Mouse (Mus musculus) heart, adult 2 months (tissue): ENCODE measurements at regions not wholly inside any gene's neighbourhood (a gene's known extent, or its start where the extent isn't known, plus 50 kb on each side); places are given as distances from the start of the nearest gene placed in this dataset.

Experiments used
- DNase-seq, 2 experiments: peaks; one replicate each; pipeline ENCODE4 v3.0.0; 2021
- H3K27ac ChIP-seq: fragments of 200-600 bp; 2 replicates; pipeline ENCODE4 v1.8.1; 2022
- H3K27me3 ChIP-seq: fragments of 200-500 bp; 2 replicates; pipeline ENCODE4 v1.6.1; 2012; ENCODE audit warnings: mild to moderate bottlenecking, low read length, inconsistent platforms, mixed read lengths; ENCODE audit not compliant: control insufficient read depth, insufficient read depth
- H3K36me3 ChIP-seq: fragments of 200-500 bp; 2 replicates; pipeline ENCODE4 v1.6.1; 2012; ENCODE audit warnings: low read length, inconsistent platforms; ENCODE audit not compliant: control insufficient read depth, insufficient read depth
- H3K4me1 ChIP-seq: fragments of 200-500 bp; 2 replicates; pipeline ENCODE4 v1.6.1; 2011; ENCODE audit warnings: low read length; ENCODE audit not compliant: control insufficient read depth, insufficient read depth
- H3K4me3 ChIP-seq: fragments of 200-600 bp; 2 replicates; pipeline ENCODE4 v1.8.1; 2022
- H3K79me2 ChIP-seq: fragments of 200-500 bp; replicated peaks from 2 replicates; pipeline ENCODE4 v1.6.1; 2012; ENCODE audit warnings: mild to moderate bottlenecking, inconsistent platforms, low read length, moderate library complexity, mixed read lengths; ENCODE audit not compliant: control insufficient read depth, insufficient read depth
- H3K9ac ChIP-seq: fragments of 200-500 bp; 2 replicates; pipeline ENCODE4 v1.6.1; 2012; ENCODE audit warnings: low read depth, mild to moderate bottlenecking, control low read depth, inconsistent platforms, low read length, mixed read lengths
- CTCF ChIP-seq: fragments of 200-600 bp; IDR thresholded peaks from 2 replicates; pipeline ENCODE4 v1.8.1; 2022; ENCODE audit warnings: antibody characterized with exemption, mild to moderate bottlenecking, moderate library complexity
- EP300 ChIP-seq: fragments of 200-500 bp; IDR thresholded peaks from 2 replicates; pipeline ENCODE4 v1.6.1; 2011; ENCODE audit warnings: low read depth, low read length, control low read depth; ENCODE audit not compliant: insufficient read depth
- POLR2A ChIP-seq: fragments of 200-500 bp; IDR thresholded peaks from 2 replicates; pipeline ENCODE4 v1.6.1; 2011; ENCODE audit warnings: mild to moderate bottlenecking, low read depth, low read length, control low read depth; ENCODE audit not compliant: insufficient read depth
- WGBS: fragments of 180-500 bp; shearing (Covaris S2); methylation state at CpG from one replicate; pipeline ENCODE4 v1.1.7; 2018; 5-methylcytosine and 5-hydroxymethylcytosine counted together
- intact Hi-C: fragments of 180-260 bp; cut with DNase I; formaldehyde crosslinking; loops from one replicate; pipeline ENCODE4 v1.15.1; 2025

- 91% methylated on average over 3 of the region's 3 CpGs for WGBS
- no peaks in the 10 kb centered on the region for H3K27me3 ChIP-seq
- H3K36me3 ChIP-seq: no peaks in the 10 kb centered on the region
- no peaks in the 10 kb centered on the region for H3K79me2 ChIP-seq
- intact Hi-C loops: loop anchor here (10.0 kb wide), 1 partner anchor 225 kb away; no protein-coding TSS in a partner anchor
- H3K4me3 ChIP-seq: no peak overlapping the region
- H3K27ac ChIP-seq: no peak overlapping the region
- no peak overlapping the region for H3K9ac ChIP-seq
- no peaks in the 10 kb centered on the region for H3K4me1 ChIP-seq
- DNase-seq: no peak
- no peak for TF ChIP-seq EP300
- TF ChIP-seq CTCF: no peak
- no peak for TF ChIP-seq POLR2A
Observed at GRCm38 (mm10) chr6:51029953-51030352, 375.7 kb upstream of the Npvf start.

DNA sequence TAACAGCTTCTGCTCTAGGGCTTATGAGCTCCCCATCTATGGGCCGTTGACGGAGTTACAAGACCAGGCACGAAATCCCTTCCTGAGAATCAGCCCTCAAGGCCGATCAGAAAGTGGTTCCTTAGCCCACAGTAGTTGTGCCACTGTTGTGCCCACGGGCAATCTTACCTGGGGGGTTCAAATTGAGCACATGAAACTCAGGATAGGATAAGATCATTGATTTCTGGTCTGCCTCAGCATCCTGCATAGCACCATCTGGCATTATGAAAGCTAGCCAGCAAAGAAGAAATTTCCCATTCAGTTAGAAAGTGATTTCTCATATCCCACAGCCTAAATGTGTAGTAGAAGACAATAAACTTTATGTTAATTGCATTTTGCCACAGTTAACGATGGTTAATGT is 379.6 kb upstream of the Npvf start:
- no peak for DNase-seq
- Histone ChIP-seq H3K36me3 (no peaks in the 10 kb centered on the region), H3K27ac (no peak overlapping the region), H3K27me3 (no peaks in the 10 kb centered on the region), H3K79me2 (no peaks in the 10 kb centered on the region), H3K9ac (no peak overlapping the region), H3K4me1 (peaks cover 2% of the 10 kb centered on the region; the same call in 1 of the 2 replicates), H3K4me3 (no peak overlapping the region)
- TF ChIP-seq EP300 (no peak), POLR2A (no peak), CTCF (no peak)
- intact Hi-C loops: loop anchor here (10.0 kb wide), 1 partner anchor 229 kb away; no protein-coding TSS in a partner anchor
- 87% methylated on average over 6 of the region's 6 CpGs for WGBS

DNA sequence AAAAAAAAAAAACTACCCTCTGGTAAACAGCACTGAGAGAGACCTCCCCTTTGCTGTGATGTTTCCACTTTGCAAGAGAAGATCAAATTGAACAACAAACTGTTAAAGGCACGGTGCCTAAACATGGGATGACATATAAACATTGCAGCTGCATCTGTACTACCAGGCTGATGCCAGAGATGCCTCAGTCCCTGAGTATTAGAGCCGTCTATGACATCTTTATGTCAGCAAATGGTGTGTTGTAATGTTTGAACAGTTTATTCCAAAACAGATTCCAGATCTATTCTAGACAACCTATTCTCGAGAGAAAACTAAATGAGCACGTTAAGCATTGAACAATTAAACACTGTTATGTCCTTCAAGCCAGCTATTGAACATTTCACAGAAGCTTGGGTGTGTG is 381.8 kb upstream of the Npvf start:
- DNase-seq: no peak
- intact Hi-C loops: loop anchor here (1.0 to 10.0 kb wide), 5 partner anchors 57 to 231 kb away; no protein-coding TSS in a partner anchor
- 38% methylated on average over 4 of the region's 4 CpGs for WGBS

DNA sequence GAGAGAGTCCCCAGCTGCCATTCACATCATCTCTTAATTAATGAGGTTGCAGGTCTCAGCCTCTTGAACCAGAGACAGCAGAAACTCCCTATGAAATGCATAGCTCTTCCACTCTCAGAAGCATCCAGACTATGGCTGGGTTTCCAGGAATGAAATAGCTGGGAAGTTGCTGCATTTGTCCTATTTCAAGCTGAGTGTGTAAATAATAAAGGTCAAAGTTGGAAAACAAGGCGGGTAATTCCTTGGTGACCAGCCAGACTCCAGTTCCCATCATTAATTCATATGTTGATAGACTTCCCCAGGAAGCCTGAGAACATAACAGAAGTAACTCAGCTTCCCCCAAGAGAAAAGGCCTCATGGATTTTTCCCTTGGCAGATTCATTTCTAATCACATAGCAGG is 382.3 kb upstream of the Npvf start:
- intact Hi-C loops: loop anchor here (1.0 to 10.0 kb wide), 5 partner anchors 57 to 232 kb away; no protein-coding TSS in a partner anchor
- no peaks in the 10 kb centered on the region for H3K36me3 ChIP-seq
- DNase-seq: peak in 1 of 2 experiments; percentile 44
- 33% methylated on average over 1 of the region's 1 CpGs for WGBS
- H3K4me3 ChIP-seq: no peak overlapping the region
- H3K4me1 ChIP-seq: peaks cover 2% of the 10 kb centered on the region; the same call in 1 of the 2 replicates
- H3K9ac ChIP-seq: no peak overlapping the region
- peak overlapping the region; percentile 64 for H3K27ac ChIP-seq
- TF ChIP-seq POLR2A: no peak
- TF ChIP-seq CTCF: no peak
- TF ChIP-seq EP300: no peak
- H3K79me2 ChIP-seq: no peaks in the 10 kb centered on the region
- no peaks in the 10 kb centered on the region for H3K27me3 ChIP-seq

More for the DNA sequence above, 381.8 kb upstream of the Npvf start:
- Histone ChIP-seq H3K4me1 (peaks cover 2% of the 10 kb centered on the region; the same call in 1 of the 2 replicates), H3K4me3 (no peak overlapping the region), H3K27me3 (no peaks in the 10 kb centered on the region), H3K79me2 (no peaks in the 10 kb centered on the region), H3K27ac (peak overlapping the region; percentile 33; the same call in 1 of the 2 replicates), H3K9ac (no peak overlapping the region), H3K36me3 (no peaks in the 10 kb centered on the region)
- TF ChIP-seq EP300 (no peak), CTCF (no peak), POLR2A (no peak)

DNA sequence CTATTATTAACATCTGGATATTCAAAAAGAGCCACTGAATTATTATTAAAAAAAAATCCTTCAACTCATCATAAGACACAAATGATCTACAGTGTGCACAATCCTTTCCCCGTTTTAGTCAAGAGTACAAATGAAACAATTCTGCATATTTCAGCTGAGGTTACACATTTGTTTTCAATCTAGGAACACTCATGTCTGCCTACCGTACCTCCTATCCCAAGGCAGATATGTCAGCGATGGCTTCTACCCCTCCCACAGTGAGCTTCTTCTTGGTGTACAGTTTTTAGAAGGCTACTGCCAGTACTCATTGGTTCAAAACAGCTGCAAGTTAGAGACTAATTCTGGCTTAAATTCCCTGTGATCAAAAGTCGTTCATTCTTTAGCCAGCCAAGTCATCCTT is 382.7 kb upstream of the Npvf start:
- intact Hi-C loops: loop anchor here (1.0 to 10.0 kb wide), 5 partner anchors 58 to 232 kb away; no protein-coding TSS in a partner anchor
- no peaks in the 10 kb centered on the region; the same call in 1 of the 2 replicates for H3K27me3 ChIP-seq
- DNase-seq: no peak
- H3K4me1 ChIP-seq: peaks cover 2% of the 10 kb centered on the region; the same call in 1 of the 2 replicates
- 34% methylated on average over 4 of the region's 4 CpGs for WGBS
- no peaks in the 10 kb centered on the region for H3K79me2 ChIP-seq
- H3K4me3 ChIP-seq: no peak overlapping the region
- TF ChIP-seq CTCF (no peak), POLR2A (no peak), EP300 (no peak)
- H3K9ac ChIP-seq: no peak overlapping the region
- peak overlapping the region; percentile 64 for H3K27ac ChIP-seq
- no peaks in the 10 kb centered on the region for H3K36me3 ChIP-seq

DNA sequence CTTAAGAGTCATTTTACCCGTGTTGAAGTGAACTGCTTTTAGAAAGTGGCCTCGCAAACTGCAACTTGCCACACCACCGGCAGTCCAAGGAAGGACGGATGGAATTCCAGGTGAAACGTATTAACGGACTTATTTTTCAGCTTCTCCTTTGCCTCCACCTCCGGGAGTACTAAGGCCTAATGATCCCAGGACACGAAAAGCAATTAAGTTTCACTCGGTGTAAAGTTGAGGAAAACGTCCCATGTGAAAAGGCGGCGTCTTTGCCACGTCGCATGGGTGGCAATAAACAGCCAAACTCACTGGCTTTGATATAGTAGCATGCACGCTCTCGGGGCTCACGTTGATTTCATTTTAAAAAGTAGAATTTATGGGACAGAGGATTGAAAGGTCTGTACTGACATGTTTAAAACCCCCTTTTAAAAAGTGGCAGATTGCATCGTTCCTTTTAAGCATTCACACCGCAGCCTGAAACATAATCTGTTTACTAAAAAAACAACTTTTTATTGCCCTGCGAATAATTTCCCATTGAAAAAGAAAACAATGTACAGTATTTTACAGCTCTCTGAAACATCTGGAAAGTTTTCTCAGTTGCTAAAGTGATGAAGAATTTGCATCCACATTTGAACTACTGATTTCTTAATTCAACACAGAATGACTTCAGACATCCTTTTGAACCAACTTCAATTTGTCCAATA is 385.4 kb upstream of the Npvf start:
- WGBS: 90% methylated on average over 20 of the region's 20 CpGs
- no peaks in the 10 kb centered on the region; the same call in 1 of the 2 replicates for H3K27me3 ChIP-seq

More for the DNA sequence above, 385.4 kb upstream of the Npvf start:
- no peak overlapping the region for H3K27ac ChIP-seq
- no peaks in the 10 kb centered on the region for H3K36me3 ChIP-seq
- H3K4me3 ChIP-seq: no peak overlapping the region
- H3K9ac ChIP-seq: no peak overlapping the region
- TF ChIP-seq CTCF (no peak), POLR2A (no peak), EP300 (no peak)
- DNase-seq: no peak
- intact Hi-C loops: loop anchor here (5.0 to 10.0 kb wide), 2 partner anchors 63 to 235 kb away; no protein-coding TSS in a partner anchor
- no peaks in the 10 kb centered on the region for H3K79me2 ChIP-seq
- peaks cover 2% of the 10 kb centered on the region; the same call in 1 of the 2 replicates for H3K4me1 ChIP-seq
